Mouse (Mus musculus): ENCODE measurements around the gene Mgrn1. TPM values are rescaled to one million over a fixed set of nuclear protein-coding genes. Genes with fewer than 3 reads are reported as not detected.
A peak's percentile ranks its signal among the peaks of the same experiment; 100 is the strongest.

Mgrn1 gene
- 75.1 and 85.4 TPM in 2 replicates for total RNA-seq (2021)
- long read RNA-seq, transcript Mgrn1-201 (16 exons, 3,095 nt), result major isoform, 7 of 47 reads
- long read RNA-seq, partial matches to known transcripts, result 6 of 47 reads
- long read RNA-seq, other reads (novel, unspliced or antisense), result 33 of 47 reads

GRCm38 (mm10) chr16:4885760-4886689 lies at the start of gene Mgrn1:
TSS of gene Mgrn1 (plus strand) at chr16:4886249.
- peak; percentile 92 for DNase-seq

GRCm38 (mm10) chr16:4837631-4838030 lies 48.4 kb upstream of the Mgrn1 start:
- no peak for DNase-seq

DNA sequence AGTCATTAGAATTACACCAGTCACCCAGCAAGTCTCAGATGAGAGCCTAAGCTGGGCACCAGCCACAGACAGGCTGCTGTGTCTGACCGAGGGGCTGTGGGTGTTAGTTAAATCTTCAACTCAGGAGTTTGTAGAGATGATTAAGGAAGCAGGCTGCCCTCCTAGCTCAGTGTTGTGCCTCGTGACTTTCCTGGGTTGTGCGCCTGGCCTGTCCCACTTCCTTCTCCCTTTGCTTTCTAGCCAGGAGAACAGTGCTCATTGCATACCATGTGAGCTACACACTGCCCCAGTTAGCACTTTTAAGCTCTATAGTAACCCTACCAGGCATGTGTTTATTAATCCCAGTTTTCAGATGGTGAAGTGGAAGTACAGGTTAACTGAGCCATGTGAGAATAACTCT lies 46.5 kb upstream of the Mgrn1 start:
- no peak for DNase-seq

DNA sequence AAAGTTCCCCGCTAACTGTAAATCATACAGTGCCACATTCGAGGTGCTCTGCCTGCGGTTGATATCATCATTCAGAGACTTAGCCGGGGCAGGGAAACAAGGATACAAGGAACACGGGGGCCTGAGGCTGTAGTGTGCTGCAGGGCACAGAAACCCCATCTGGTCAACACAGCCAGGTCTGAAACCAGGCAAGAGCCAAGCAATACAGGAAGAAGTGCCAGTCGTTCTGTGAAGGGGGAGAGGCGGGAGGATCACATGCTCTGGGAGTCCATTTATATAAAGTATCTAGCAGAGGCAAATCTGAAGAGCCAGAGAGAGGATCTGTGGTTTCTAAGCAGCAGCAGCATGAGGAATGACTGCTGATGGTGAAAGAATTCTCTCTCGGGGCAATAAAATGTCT lies 45.8 kb upstream of the Mgrn1 start:
- no peak for DNase-seq

GRCm38 (mm10) chr16:4847041-4847440 lies 39.0 kb upstream of the Mgrn1 start:
- DNase-seq, result no peak

GRCm38 (mm10) chr16:4848090-4848489 lies 38.0 kb upstream of the Mgrn1 start:
- DNase-seq, result no peak

DNA sequence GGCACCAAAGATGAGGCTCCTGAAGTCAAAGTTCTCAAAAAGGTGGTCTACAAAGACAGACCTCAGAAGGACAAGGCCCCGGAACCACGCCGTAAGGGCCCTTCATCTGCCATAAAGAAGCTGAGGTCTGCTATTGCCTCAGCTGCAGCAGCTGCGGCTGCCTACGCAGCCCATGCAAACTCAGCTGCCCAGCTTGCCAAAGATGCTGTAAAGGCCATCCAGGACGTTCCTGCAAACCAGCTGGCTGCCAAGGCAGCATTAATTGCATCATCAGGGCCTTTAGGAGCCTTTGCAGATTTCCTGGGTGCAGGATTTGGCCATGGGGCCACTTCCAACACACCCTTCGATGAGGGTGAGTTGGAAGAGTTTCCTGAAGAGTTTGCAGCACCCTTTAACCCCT lies 35.7 kb upstream of the Mgrn1 start:
- DNase-seq, result peak; percentile 22

GRCm38 (mm10) chr16:4850938-4851628 lies 35.0 kb upstream of the Mgrn1 start:
- DNase-seq, result no peak

GRCm38 (mm10) chr16:4855046-4855650 lies 30.9 kb upstream of the Mgrn1 start:
- no peak for DNase-seq

GRCm38 (mm10) chr16:4861392-4861791 lies 24.7 kb upstream of the Mgrn1 start:
- no peak for DNase-seq

DNA sequence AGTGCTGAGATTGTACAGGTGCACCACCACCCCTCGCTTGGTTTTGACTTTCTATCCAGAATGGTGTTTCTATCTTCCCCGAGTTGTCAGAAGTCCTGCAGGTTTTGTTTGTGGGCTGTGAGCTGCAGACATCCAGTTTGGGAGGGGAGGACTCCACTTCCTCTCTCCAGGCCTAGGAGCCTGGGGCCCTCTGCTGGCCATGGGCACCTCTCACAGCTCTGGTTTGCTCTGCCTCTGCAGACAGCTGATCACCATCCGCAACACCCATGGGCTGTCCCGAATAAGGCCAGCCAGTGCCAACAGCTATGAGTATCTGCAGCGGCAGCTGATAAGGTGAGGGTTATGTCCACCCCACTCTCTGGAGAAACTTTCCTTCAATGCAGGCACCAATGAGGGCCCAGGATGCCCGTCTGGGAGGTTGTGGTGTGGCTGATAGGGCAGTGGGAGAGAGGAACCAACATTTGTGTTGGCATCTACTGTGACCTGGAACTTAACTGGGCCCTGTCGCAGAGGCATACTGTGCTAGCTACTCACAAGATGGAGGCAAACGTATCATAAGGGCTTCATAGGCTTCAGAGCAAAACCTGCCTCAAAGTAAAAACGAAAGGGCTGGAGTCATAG lies 23.1 kb upstream of the Mgrn1 start:
- peak; percentile 70 for DNase-seq

DNA sequence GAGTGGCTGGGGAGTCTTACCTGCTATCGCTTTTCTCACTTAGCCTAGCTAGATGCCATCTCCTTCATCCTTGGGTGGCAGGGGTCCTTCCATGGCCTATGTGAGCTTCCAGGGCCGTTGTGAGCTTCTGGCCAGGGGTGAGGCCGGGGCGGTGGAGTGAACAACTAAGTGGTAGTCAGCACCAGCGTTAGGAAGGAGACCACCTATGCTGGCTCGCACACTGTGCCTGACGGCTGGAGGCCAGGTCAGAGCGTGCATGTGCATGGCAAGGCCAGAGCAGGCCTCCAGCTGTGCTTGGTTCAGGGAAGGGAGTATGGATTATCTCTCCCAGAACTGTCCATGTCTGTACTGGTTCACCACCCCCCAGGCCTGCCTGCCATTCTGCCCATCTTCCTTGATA lies 22.3 kb upstream of the Mgrn1 start:
- no peak for DNase-seq

GRCm38 (mm10) chr16:4866101-4866695 lies 19.9 kb upstream of the Mgrn1 start:
- no peak for DNase-seq

- no peak for DNase-seq
These were observed 15.6 kb upstream of the Mgrn1 start for GRCm38 (mm10) chr16:4870490-4870889.

DNA sequence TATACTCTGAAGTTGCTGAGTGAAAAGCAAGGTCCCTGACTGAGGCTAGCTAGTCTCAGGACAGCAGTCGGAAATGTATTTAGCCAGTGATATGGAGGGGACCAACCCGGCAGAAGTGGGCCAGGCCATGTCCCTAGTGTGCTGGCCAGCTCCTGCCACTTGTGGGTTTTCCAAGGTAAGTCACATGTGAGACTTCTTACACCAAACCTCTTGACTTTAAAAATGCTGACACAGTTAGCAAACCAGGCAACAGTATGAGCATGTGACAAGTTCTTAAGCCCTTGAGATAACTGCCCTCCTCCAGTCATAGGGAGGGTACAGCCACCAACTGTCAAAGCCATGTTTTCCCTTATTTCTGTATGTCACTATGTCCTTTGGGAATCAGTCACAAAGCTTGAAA lies 14.1 kb upstream of the Mgrn1 start:
- no peak for DNase-seq

DNA sequence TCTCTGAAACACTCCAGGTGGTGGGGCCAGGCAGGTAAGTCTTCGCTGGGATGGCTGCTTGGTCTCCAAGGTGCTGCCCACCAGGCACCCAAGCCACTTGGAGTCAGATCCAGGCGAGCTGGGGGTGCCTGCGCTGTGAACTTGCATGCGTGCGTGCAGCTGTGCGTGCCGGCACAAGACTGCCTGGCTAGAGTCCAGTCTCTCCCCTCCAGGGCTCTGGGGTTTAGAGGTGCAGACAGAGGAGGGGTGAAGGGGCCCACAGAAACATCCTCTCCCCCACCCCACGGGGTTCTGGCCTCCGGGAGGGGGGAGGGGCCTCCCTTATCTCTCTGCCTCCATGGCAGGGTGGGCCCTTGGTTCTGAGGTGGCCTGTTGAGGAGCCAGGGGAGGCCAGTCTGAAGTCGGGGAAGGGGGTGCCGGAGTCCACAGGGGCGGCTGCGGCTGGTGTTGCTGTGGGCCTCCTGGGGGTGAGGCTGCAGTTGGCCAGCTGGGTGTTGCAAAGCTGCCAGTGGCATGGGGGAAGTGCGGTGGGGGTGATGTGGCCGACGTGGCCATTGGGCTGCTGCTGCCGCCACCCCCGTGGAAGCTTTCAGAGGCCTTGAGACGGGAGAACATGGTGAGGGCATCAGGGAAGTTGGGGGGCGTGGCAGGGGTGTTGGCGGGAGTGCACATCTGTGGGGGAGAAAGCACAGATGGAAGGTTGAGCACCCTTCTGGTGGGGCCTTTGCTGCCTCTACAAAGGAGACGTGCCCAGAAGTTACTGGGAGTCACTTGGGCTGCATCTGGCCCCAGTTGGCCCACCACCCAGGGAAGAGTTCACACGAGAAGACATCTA lies 10.6 kb upstream of the Mgrn1 start:
- no peak for DNase-seq

DNA sequence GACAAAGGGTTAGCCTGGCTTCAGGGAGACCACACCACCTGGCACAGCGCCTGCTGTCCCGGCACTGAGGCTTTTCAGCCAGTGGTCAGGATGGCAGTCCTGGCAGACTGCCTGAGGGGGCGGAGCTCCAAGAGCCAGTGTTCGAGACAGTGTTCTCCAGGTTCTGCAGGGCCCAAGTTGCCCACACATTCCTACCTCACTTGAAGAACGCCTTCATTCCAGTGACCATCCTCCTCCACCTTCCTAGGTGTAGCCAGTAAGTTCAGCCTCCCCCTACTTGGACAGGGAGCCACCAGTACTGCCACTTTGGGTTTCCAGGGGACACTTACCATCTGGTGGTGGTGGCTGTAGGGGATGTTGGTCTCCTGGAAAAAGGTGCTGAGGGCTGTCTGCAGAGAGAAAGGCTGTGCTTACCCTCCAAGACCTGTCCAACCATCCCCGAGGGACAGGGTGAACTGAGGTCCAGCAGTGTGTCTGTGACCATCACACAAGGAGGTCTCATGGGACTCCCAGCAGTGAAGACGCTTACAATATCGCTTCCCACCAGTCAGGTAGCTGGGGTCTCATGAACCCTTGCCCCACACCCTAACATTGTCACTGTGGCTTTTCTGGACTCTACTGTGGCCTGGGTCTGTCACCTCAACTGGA lies 9.9 kb upstream of the Mgrn1 start:
- peak; percentile 73 for DNase-seq

DNA sequence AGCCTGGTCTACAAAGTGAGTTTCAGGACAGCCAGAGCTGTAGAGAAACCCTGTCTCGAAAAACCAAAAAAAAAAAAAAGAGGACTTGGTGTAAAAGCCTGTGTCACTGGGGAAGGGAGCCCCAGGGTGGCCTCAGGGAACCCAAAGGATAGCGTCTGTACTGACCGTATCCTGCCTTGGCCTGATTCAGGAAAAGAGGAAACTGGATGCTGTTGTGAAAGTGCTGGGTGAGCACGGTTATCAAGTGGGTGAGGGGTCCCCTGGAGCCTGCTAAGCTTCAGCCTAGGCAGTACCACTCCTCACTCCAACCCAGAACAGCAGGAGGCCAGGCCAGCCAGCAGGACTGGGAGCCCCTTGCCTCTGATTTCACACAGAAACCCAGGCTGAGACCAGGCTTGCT lies 8.9 kb upstream of the Mgrn1 start:
- no peak for DNase-seq

- DNase-seq, result no peak
These were observed 8.3 kb upstream of the Mgrn1 start for GRCm38 (mm10) chr16:4877701-4878100.

DNA sequence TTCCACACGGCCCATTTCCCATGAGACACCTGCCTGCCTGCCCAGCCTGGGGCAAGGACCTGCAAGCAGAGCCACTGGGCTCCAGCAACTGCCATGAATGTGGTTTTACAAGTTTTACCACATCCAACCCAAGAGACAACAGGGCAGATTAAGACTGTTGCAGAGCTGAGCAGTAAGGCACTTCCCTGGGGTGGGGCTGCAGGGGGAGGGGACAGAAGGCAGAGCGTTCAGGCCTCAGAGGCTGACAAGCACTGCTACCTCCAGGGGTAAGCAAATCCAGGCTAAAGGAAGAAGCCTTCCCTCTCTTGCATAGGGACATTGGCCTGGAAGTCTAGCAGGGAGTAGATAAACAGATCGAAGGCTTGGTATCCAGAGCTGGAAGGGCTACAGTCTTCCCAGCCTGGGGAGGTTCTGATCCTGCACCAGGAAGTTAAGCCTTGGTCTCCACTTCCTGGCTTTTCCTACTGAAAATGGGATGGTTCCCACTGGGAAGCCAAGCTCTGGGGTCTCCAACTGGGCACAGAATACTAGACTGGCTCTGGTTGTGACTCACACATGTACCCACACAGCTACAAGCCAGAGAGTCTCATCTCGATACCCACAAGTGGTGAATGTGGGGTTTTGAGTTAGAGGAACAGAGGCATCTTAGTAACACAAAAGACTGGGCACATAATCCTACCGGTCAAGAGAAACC lies 7.7 kb upstream of the Mgrn1 start:
- DNase-seq, result no peak

All from adrenal gland, postnatal 25 days (tissue).